Mouse (Mus musculus) heart, postnatal 0 days (tissue): ENCODE data around the gene Pcx. TPM values are rescaled to one million over a fixed set of nuclear protein-coding genes. Genes with fewer than 3 reads are reported as not detected.
A peak's percentile ranks its signal among the peaks of the same experiment; 100 is the strongest.

Experiments
- ATAC-seq: fragments of 200-750 bp; cut with Nextera tagmentation; 2 replicates; pipeline ENCODE4 v1.8.0; 2017; ENCODE audit warnings: low read depth, moderate number of reproducible peaks, moderate library complexity; ENCODE audit not compliant: insufficient read depth
- DNase-seq: peaks from one replicate; pipeline ENCODE4 v3.0.0-alpha.2; 2016; ENCODE audit warnings: low spot score
- H3K27ac ChIP-seq: fragments of 300-500 bp; sonication (generic); 2 replicates; pipeline ENCODE4 v1.5.1; 2014; ENCODE audit warnings: low read depth, mild to moderate bottlenecking
- H3K27me3 ChIP-seq: fragments of 300-500 bp; sonication (generic); 2 replicates; pipeline ENCODE4 v1.6.1; 2014; ENCODE audit warnings: low read length, mixed read lengths; ENCODE audit not compliant: control insufficient read depth, insufficient read depth
- H3K36me3 ChIP-seq: fragments of 300-500 bp; sonication (generic); replicated peaks from 2 replicates; pipeline ENCODE4 v1.6.1; 2014; ENCODE audit warnings: low read length, mixed read lengths; ENCODE audit not compliant: control insufficient read depth, insufficient read depth
- H3K4me1 ChIP-seq: fragments of 300-500 bp; sonication (generic); 2 replicates; pipeline ENCODE4 v1.6.1; 2014; ENCODE audit warnings: antibody characterized with exemption; ENCODE audit not compliant: control insufficient read depth, insufficient read depth
- H3K4me2 ChIP-seq: fragments of 300-500 bp; sonication (generic); 2 replicates; pipeline ENCODE4 v1.6.1; 2014; ENCODE audit warnings: low read depth, mild to moderate bottlenecking, low read length, moderate library complexity
- H3K4me3 ChIP-seq: fragments of 300-500 bp; sonication (generic); 2 replicates; pipeline ENCODE4 v1.5.1; 2014; ENCODE audit warnings: low read depth, low read length
- H3K9ac ChIP-seq: fragments of 300-500 bp; sonication (generic); replicated peaks from 2 replicates; pipeline ENCODE4 v1.6.1; 2014; ENCODE audit warnings: low read depth, low read length, mixed read lengths
- H3K9me3 ChIP-seq: fragments of 300-500 bp; sonication (generic); replicated peaks from 2 replicates; pipeline ENCODE4 v1.6.1; 2016; ENCODE audit warnings: low read length; ENCODE audit not compliant: control insufficient read depth
- CTCF ChIP-seq: IDR thresholded peaks from 2 replicates; pipeline ENCODE4 v1.5.1; 2016; ENCODE audit warnings: antibody characterized with exemption, control low read depth, low read depth
- EP300 ChIP-seq: IDR thresholded peaks from 2 replicates; pipeline ENCODE4 v1.6.1; 2016; ENCODE audit warnings: antibody characterized with exemption, low read depth
- WGBS: fragments of 180-500 bp; shearing (Covaris S2); extraction: QIAGEN DNeasy Blood & Tissue Kit; methylation state at CpG from one replicate; pipeline ENCODE4 v1.1.7; 2014; 5-methylcytosine and 5-hydroxymethylcytosine counted together
- polyA plus RNA-seq: library from polyadenylated mRNA; unstranded; fragments of >200 nt; fragmentation: Nextera tagmentation; extraction: Ambion mirVana; gene quantifications from 2 replicates; pipeline ENCODE4 v1.2.1, GENCODE M21; 2015
- total RNA-seq: library from RNA; depleted of rRNA; stranded (reverse); fragments of >200 nt; gene quantifications from 2 replicates; pipeline ENCODE4 v1.2.3, GENCODE M21; 2014; ENCODE audit warnings: low replicate concordance

Pcx gene
- total and polyA plus RNA-seq, 2 experiments from 2014 or later, result 5.2 to 13.8 TPM

- WGBS, result 33% methylated on average over 24 of the region's 24 CpGs
- ATAC-seq, result peak; percentile 76
- H3K9ac ChIP-seq, result no peak overlapping the region
These were observed 93.8 kb downstream of the Pcx start for GRCm38 (mm10) chr19:4603801-4604723.

DNA sequence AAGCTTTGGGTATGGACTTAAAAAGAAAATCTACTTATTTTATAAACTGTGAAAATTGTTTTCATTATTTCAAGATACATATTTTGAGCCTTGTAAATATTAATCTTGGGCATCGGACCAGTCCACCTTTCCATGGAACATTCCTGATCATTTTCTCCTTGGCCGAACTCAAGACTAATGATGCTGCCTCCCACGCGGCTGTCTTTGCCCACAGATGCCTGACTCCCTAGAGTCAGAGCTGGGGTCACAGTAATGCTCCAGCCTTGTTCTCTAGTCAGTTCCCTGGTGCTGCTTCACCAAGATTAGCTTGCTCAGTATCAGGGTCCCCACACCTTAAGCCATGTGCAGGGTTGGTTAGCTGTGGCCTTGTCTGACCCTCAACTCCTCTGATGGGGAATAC, 95.4 kb downstream of the Pcx start:
- Histone ChIP-seq H3K4me3 (no peak overlapping the region), H3K4me2 (no peak overlapping the region), H3K9me3 (no peaks in the 10 kb centered on the region), H3K36me3 (no peaks in the 10 kb centered on the region), H3K27me3 (no peaks in the 10 kb centered on the region), H3K9ac (no peak overlapping the region), H3K27ac (no peak overlapping the region), H3K4me1 (no peaks in the 10 kb centered on the region)
- WGBS, result 81% methylated on average over 4 of the region's 4 CpGs
- TF ChIP-seq CTCF, result no peak
- TF ChIP-seq EP300, result no peak
- ATAC-seq (no peak), DNase-seq (no peak)

More at GRCm38 (mm10) chr19:4603801-4604723, 93.8 kb downstream of the Pcx start:
- no peaks in the 10 kb centered on the region for H3K4me1 ChIP-seq
- no peaks in the 10 kb centered on the region for H3K9me3 ChIP-seq
- H3K4me2 ChIP-seq, result peak overlapping the region; percentile 24; the same call in 1 of the 2 replicates
- no peaks in the 10 kb centered on the region for H3K27me3 ChIP-seq
- H3K27ac ChIP-seq, result no peak overlapping the region
- peak; percentile 57 for DNase-seq
- H3K4me3 ChIP-seq, result no peak overlapping the region
- TF ChIP-seq CTCF (peak; percentile 55), EP300 (no peak)
- H3K36me3 ChIP-seq, result no peaks in the 10 kb centered on the region

GRCm38 (mm10) chr19:4607406-4607805, 97.1 kb downstream of the Pcx start:
- ATAC-seq (no peak), DNase-seq (no peak)
- WGBS, result 89% methylated on average over 12 of the region's 12 CpGs
- TF ChIP-seq EP300 (no peak), CTCF (no peak)
- Histone ChIP-seq H3K27me3 (no peaks in the 10 kb centered on the region), H3K4me3 (no peak overlapping the region), H3K4me2 (no peak overlapping the region), H3K9ac (no peak overlapping the region), H3K36me3 (peaks cover 6% of the 10 kb centered on the region; the same call in 1 of the 2 replicates), H3K4me1 (no peaks in the 10 kb centered on the region), H3K9me3 (no peaks in the 10 kb centered on the region), H3K27ac (no peak overlapping the region)

- H3K36me3 ChIP-seq, result peaks cover 13% of the 10 kb centered on the region
- no peak overlapping the region for H3K27ac ChIP-seq
- ATAC-seq, result no peak
- WGBS, result 71% methylated on average over 4 of the region's 4 CpGs
- H3K4me3 ChIP-seq, result no peak overlapping the region
- no peak overlapping the region for H3K4me2 ChIP-seq
- TF ChIP-seq CTCF (no peak), EP300 (no peak)
- no peaks in the 10 kb centered on the region for H3K27me3 ChIP-seq
- no peak overlapping the region for H3K9ac ChIP-seq
- no peaks in the 10 kb centered on the region for H3K9me3 ChIP-seq
- DNase-seq, result no peak
- H3K4me1 ChIP-seq, result no peaks in the 10 kb centered on the region
These were observed 98.2 kb downstream of the Pcx start for GRCm38 (mm10) chr19:4608511-4608910.

GRCm38 (mm10) chr19:4610109-4610508, 99.8 kb downstream of the Pcx start:
- peaks cover 6% of the 10 kb centered on the region; the same call in 1 of the 2 replicates for H3K4me1 ChIP-seq
- H3K27me3 ChIP-seq, result no peaks in the 10 kb centered on the region
- ATAC-seq, result no peak; the same call in 1 of the 2 replicates
- 34% methylated on average over 4 of the region's 4 CpGs for WGBS
- no peak overlapping the region for H3K4me2 ChIP-seq
- no peak overlapping the region for H3K4me3 ChIP-seq
- no peak overlapping the region for H3K9ac ChIP-seq
- DNase-seq, result no peak
- H3K27ac ChIP-seq, result no peak overlapping the region; the same call in 1 of the 2 replicates
- TF ChIP-seq CTCF (no peak), EP300 (no peak)
- H3K9me3 ChIP-seq, result no peaks in the 10 kb centered on the region
- peaks cover 13% of the 10 kb centered on the region for H3K36me3 ChIP-seq
